Mouse (Mus musculus) adrenal gland (tissue): ENCODE data around the gene Vangl1.

Experiments
- intact Hi-C: fragments of 180-260 bp; cut with DNase I; formaldehyde crosslinking; loops from one replicate; pipeline ENCODE4 v1.15.1; 2025

The Vangl1 gene

DNA sequence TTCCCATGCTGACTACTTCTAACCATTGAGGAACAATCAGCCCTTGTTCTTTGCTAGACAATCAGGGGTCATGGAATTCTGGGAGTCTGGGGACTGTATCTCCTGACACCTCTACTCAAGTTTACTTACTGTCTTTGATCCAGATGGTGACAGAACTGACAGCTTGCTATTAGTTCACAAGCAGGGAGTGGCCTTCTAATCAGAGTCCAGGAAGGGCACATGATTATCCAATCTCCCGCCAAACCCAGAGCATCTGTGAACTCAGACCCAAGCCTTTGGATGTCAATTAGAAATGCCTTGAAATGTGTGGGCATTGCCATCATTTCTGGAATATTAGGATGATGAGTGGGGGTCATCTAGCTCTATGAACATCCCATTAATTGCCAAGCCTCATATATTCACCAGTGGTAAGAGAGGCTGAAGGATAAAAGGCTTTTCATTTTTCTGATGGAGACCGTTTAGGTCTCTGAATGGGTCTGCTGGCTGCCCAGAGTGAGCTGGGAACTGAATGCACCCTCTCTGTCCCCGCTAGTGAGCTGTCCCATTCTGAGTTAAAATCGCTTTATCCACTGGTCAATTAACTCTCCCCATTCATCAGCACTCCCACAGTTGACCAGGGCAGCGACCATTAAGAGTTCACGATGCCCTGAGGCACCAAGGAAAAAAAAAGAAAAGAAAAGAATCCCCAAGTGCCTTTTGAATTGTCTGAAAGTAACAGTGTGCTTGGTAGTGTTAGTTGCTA lies 58.7 kb downstream of the Vangl1 start:
- intact Hi-C loops = no loop called here

DNA sequence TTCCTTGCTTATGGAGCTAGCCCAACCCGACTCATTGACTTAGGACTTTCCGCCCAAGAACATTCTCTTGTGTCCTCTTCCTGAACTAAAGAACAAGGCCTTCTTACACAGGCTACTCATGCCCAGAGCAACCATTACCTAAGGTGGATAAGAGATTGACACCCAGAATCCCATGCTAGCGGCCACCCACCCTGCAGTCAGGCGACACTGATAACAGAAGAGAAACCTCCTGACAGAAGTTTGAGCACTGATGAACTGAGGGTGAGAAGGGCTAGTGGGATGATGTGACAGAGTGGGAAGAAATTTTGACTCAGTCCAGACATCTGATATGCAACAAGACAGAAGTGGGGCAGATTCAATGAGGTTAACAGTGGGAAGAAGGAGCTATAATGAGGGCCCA lies 60.1 kb downstream of the Vangl1 start:
- intact Hi-C loops = no loop called here

DNA sequence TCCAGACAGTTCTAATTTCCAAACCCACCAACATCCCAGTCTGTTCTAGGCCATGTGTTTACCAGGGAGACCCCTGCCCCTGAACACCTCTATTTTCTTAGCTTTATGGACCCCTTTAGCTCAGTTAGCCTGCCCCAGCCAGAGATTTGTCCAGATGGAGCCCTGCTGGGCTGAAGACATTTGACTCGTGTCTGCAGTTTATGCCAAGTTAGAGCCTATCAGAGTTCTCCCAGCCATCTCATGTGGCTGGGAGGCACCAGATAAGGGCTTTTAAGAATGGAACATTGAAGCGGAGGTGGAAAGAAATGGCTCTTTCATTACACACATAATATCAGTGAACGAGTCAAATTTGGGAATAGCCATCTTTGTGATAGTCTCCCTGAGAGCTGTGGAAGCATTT lies 61.0 kb downstream of the Vangl1 start:
- intact Hi-C loops = no loop called here

DNA sequence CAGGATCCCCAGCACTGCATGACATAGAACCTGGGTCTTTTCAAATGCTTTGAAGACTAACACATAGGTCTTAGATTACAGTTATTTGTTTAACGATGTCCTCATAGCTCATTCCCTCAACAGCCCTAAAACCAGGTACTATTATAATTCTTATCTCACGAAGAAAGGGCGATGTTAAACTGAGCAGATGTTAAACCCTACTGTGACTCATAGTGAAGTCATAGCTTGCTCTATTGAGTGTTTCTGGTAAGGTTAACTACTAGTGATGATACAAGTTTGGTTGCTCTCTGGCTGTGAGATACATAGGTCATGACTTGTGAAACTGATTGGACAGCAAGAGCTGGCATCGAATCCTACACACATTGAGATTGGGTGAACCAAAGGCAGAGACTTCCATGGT lies 61.5 kb downstream of the Vangl1 start:
- intact Hi-C loops = no loop called here

DNA sequence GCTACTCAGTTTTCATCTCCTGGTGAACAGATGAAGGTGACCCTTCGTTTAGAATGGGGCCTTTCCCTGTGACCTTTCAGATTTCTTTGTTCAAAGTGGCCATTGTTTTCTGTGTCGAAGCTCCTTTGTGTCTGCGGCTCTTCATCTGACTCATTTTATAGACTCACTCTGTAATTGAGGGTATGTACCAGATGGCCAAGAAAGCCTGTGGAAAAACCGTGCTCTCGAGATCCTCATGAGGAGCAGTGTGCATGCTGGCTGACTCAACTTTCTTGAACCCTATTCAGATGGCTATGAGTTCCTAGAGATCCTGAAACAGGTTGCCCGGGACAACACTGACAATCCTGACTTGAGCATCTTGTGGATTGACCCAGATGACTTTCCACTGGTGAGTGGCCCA lies 62.6 kb downstream of the Vangl1 start:
- intact Hi-C loops = no loop called here

DNA sequence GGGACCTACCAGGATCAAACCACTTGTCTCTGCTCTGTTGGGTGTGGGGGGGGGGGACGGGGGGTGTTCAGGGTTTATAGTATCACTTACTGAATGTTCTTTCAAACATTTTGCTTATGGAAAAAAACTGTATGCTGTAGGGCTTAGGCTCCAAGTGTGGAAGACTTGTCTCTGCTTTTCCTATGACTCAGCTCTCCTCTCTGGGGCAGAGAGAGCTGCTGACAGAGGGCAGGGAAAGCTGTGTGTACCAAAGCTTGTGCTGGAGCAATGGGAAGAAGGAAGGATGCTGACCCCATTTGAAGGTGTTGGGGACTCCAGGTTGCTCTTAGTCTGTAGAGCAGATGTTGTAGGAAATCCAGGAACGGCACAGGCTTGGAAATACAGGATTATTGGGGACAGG lies 63.0 kb downstream of the Vangl1 start:
- intact Hi-C loops = no loop called here

DNA sequence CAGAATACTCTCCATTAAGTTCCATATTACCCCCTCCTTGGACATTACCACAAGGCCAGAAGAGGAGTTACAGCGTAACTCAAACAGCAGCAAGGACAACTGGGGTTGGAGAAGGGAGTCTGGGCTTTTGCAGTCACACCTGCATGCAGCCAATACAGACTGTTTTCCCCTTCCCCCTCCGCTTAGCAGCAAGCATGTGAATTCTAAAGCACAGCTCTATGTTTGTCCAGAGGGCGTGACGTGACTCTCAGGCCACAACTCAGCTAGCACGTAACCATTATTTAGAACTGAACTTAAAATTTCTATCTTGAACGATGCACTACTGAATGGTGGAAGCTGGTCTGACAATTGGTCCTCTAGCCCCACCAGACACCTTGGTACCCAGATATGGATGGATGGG lies 63.9 kb downstream of the Vangl1 start:
- intact Hi-C loops = no loop called here

DNA sequence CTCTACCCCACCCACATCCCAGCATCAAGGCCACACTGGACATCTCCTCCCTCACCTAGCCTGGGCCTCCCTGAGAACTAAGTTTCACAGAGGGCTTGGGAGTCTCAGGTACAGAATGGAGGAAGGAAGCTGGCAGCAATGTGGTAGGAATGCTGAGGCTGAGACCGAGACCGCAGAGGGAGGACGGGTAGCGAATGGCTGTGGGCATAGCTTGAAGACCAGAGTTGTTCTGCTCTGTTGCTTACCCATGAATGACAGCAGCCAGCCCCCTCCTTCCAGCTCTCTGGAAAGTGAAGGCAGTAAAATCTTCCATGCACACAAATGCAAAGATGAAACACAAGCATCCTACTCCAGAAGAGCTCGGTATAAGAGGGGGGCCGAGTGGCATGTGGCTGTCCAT lies 65.6 kb downstream of the Vangl1 start:
- intact Hi-C loops = no loop called here

DNA sequence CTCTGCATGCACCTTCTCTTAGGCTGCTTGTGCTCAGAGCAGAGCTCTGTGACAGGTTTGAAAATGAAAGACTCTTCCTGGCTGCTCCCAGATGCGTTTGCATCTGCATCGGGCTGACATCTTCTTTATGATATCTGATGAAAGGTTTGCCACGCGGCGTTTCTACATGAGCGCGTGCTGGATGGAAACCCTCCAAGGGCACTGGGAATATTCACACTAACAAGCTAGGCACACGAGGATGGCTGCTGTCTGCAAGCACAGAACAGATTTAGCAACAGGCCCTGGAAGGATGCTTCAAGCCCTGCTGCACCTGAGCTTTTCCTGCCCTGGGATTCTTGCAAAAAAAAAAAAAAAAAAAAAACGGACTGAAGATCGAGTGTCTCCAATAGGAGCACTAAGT lies 67.3 kb downstream of the Vangl1 start:
- intact Hi-C loops = no loop called here

DNA sequence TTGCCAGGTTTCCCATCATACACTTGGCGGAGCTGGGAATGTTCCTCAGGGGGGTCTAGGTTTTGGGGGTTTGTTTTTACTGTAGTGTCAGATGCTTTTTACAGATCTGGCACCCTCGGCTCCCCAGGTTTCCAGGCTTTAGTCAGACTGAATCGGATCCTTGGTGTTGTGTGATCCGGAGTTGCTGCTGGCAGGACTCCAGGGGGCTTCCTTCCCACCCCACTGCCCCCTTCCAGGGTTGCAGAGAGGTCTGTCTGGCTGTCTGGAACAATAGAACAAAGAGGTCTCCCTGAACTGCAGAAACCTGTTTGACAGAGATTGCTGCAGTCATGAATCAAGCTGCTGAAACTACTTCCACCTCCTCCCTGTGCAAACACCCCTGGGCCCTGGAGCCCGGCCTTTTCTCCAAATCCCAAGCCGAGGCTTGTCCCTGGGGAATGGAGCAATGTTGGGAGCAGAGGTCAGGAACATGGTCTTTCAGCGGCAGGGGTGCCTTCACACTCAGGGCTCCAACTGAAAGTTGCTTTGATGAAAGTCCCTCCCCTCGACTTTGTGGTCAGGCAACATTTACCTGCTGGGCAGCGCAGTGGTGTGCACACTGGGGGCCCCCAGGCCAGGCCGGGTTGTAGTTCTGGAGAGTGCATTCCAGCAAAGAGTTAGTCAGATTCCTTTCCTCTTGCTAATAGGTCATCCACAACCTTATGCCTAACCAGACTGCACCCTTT lies 68.9 kb downstream of the Vangl1 start:
- intact Hi-C loops = no loop called here

DNA sequence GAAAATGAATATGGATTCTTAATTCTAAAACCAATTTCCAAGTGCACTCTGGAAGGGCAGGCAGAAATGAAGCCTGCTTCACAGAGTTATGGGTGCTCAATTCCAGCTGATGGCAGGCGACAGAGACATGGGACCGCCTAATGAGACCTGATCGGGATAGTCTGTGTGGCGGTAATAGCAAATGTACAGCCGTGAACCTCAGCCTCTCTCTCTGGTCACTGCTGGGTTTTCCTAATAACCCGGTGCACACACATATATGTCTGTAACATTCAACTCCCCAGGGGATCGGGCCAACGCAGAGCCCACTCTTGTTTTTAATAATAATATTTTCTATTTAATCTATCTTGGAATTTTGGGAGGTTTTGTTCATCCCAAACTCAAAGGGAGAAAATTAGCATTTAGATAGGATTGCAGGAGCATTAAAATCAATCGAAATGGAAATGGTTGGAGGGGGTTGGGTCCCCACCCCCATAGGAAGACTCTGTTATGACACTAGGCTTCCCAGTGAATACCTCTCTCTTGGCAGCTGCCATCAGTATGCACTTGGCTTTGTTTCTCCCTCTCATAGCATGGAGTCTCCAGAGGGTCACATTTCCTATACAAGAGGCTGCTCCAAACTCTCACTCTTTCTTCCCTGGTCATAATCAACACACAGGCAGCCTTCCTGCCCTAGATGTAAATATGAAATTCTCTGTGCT lies 72.7 kb downstream of the Vangl1 start:
- intact Hi-C loops = loop anchor here (5.0 kb wide), 1 partner anchor 111 kb away; no protein-coding TSS in a partner anchor

DNA sequence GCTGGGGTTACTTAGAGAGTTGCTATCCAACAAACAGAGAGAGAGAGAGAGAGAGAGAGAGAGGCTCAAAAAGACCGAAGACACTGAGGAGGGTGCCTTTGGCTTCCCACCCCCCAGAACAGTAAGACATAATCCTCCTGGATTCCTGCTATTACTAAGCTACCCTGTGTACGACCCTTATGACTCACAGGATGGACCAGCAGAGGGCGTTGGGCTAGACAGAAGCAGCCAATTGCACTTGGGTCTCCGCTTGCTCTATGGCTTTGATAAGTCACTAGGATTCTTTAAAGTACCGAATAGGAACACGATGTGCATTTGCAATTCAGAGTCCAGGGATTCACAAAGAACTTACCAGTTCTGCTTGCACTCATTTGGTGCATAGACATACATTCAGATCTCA lies 74.0 kb downstream of the Vangl1 start:
- intact Hi-C loops = loop anchor here (5.0 kb wide), 1 partner anchor 112 kb away; no protein-coding TSS in a partner anchor

DNA sequence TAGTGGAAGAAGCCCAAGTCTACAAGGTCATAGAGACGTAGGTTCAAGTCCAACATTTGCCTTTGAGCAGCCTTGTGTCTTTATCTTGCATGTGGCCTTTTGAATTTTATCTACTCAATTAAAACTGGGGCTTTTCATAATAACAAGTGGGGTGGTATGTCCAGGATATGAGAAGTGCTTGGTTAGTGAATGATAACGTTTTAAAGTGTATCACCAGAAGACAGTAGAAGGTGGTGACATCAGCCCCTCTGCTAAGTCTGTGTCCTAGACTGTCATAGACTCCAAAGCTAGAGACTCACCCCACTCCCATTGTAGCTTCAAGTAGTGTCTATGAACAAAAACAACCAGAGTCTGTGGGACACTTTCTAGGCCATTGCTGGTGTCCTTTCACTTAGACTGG lies 76.3 kb downstream of the Vangl1 start:
- intact Hi-C loops = no loop called here

DNA sequence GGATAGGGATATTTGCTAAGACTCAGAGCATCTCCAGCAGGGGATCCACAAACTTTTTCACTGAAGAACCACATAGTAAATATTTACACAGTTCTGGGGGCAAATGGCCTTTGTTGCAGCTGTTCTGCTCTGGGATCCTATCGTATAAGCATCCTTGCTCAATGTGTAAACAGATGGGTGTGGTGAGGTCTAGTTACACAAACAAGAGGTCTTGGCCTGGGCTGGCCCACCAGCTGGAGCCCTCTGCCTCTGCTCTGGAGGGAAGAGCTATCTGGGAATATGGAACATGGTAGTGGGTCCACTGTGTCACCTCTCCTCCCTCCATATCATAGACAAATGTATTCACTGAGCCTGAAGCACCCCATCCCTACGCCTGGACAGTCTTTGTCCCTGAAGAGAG lies 77.4 kb downstream of the Vangl1 start:
- intact Hi-C loops = no loop called here

DNA sequence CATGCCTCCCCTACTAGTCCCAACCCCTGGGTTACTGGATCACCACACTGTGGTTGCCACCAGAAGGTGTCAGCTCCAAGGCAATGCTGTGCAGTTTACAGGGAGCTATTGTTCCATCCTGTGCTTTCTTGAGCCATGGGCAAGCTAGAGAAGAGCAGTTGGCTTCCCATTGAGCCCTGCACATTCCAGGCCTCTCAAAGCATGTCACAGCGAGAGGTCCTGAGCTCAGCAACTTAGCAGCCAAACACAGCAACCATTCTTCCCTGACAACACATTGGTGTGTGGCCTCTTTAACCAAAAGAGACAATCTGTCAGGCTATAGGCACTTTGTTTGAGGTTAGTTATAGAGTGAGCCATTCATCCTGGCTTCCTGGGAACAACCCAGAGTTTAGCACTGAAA lies 78.9 kb downstream of the Vangl1 start:
- intact Hi-C loops = no loop called here

DNA sequence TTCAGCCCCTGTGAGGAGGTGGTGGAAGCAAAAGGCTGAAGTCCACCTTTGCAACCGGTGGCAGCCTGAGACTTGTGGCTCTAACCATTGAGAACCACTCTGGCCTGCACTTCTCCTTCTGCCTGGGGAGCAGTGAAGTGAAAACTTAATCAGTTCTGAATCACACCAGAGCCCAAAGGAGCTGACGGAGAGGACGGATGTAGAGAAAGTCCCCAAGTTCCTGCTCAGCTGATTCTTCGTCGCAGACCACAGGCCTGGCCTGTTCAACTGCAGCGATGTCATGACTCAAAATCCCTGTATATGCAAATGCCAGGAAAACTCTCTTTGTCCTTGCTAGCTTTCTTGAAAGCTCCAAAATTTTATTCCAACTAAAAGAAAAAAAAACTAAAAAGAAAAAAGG lies 80.8 kb downstream of the Vangl1 start:
- intact Hi-C loops = no loop called here

DNA sequence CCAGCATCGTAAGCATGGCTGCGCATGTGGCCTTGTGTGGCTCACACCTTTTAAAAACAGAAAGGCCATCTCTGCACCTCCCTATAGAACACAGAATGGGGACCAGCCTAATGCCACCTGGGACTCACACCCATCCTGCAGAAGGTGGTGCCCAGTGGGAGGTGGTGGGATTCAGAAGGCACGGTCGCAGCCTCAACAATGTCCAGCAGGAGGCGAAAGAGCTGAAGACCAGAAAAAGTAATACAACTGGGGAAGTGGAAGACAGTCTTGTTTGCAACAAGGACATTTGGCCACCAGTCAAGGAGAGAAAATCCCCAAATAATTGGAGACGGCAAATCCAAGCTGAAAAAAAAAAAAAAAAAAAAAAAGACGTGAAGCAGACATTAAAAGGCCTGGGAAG lies 82.4 kb downstream of the Vangl1 start:
- intact Hi-C loops = no loop called here

DNA sequence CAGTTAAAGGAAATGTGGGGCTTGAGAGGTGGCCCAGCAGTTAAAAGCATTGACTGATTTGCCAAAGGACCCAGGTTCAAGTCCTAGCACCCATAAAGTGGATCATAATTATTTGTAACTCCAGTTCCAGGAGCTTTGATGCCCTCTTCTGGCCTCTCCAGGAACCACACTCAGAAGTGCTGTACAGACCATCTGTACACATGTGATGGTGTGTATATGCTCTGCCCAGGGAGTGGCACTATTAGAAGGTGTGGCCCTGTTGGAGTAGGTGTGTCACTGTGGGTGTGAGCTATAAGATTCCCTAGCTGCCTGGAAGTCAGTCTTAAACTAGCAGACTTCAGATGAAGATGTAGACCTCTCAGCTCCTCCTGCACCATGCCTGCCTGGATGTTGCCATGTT lies 83.5 kb downstream of the Vangl1 start:
- intact Hi-C loops = no loop called here

DNA sequence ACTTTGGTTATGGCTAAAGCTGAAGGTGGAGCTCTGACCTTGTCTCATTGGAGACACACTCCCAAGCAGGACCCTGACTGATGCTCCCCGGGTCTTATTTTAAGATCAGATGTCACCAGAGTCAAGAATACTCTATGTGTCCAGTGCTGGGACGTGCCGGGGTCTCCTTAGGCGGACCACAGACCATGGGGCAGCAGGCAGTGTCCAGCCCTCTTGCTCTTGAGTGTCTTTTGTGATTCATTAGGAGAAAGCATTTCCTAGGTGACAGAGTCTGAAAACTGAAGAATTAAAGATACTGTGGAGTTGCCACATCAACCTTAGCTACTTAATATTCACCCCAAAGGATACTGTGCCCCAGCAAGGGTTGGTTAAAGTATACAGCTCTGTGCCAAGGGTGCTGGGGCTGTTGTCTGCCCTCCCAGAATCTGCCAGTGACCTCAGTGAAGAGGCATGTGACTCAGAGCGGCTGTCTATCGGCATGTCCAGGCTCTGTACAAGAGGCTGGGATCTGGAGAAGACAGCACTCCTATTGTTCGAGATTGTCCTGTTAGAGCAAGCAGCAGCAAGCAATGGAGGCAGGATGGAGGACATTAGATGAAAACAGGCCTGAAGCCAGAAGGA lies 92.4 kb downstream of the Vangl1 start:
- intact Hi-C loops = no loop called here

DNA sequence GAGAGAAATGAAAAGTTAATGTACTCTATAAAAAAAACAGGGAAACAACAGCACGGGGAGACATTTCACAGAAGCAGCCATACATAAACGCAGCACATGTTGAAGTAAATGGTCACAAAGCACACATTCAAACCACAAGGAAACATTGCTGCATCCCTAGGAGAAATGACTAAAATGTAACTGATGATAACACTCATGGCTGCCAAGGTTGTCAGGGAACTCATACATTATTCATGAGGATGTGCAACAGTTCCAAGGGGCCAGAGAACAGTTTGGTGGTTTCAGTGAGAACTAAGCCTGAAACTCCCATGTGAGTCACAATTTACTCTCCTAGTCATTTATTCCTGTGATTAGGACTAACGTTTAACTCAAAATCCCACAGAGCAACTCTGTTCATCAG lies 96.3 kb downstream of the Vangl1 start:
- intact Hi-C loops = no loop called here

DNA sequence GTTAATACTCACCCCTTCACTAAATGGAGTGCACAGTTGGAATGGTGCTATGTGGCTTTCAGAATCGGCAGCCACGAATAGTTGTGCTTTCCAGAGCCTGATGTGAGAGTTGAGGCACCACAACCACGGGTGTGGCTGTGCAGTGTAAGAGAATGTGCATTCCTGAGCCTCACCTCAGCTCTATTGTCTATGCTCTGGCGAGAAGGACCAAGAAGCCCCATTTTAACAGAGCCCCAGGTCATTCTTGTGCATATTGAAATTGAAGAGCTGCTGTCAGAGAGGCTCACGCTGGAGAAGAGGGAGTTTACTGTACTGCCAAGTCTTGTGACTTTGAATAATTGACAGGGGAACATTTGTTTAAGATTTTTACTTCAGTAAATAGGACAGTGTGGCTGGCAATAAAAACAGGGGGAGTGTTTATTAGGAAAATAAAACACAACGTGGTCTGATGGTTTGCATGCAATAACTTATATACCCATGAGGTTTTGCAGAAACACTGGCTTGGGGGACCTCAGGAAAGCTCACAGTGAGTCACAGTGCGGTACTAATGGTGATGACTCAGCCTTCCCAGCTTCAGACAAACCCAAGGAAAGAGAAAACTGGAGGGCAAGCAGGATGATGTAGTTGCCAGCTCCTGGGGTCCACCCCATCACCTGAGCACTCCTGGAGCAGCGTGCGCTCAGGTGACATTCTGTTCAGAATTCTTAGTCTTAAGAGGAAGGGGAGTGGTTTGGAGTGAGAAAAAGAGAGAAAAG lies 100.5 kb downstream of the Vangl1 start:
- intact Hi-C loops = no loop called here
